Comparison of ENCODE assay signal across 7 mouse cellular contexts in genomic region chr1:179645980-179646268, GRCm38 (mm10). TPM values are rescaled to one million over a fixed set of nuclear protein-coding genes. Genes with fewer than 3 reads are reported as not detected.
DNase-seq lines count a peak whose midpoint lies in the region; ATAC-seq and TF ChIP-seq lines count a peak whose summit lies in the region.

No protein-coding gene starts in this region.

- H3K4me1 ChIP-seq in lung, postnatal 0 days (ENCODE audit: insufficient read depth, low read depth, low read length), result no peaks in the 10 kb centered on the region
- H3K4me1 ChIP-seq in forebrain, embryonic 12.5 days, result no peaks in the 10 kb centered on the region
- H3K4me1 ChIP-seq in limb, embryonic 13.5 days, result peaks cover 16% of the 10 kb centered on the region; the same call in 1 of the 2 replicates
- no peaks in the 10 kb centered on the region; the same call in 1 of the 2 replicates for H3K4me1 ChIP-seq in stomach, embryonic 16.5 days (ENCODE audit: control insufficient read depth, insufficient read depth, low read length)

- no peak overlapping the region for H3K9ac ChIP-seq in lung, postnatal 0 days (replicated peaks; ENCODE audit: low read depth)
- H3K9ac ChIP-seq in forebrain, embryonic 12.5 days, result no peak overlapping the region
- H3K9ac ChIP-seq in limb, embryonic 13.5 days, result no peak overlapping the region
- peak overlapping the region; percentile 61; the same call in 1 of the 2 replicates for H3K9ac ChIP-seq in stomach, embryonic 16.5 days (ENCODE audit: low read length)

- no peak for DNase-seq in lung, postnatal 0 days (ENCODE audit: low spot score)
- DNase-seq in lung, postnatal 14 days, result no peak
- no peak for DNase-seq in left cerebral cortex, postnatal 10 days (ENCODE audit: extremely low spot score in 1 of 2, low spot score in 2 of 2)
- no peak for DNase-seq in right cerebral cortex, postnatal 14 days

- 0 out of 2 replicates have a peak overlapping the region, but pooled peaks have one; percentile 32 for H3K4me2 ChIP-seq in lung, postnatal 0 days (replicated peaks; ENCODE audit: low read depth, low read length)
- peak overlapping the region; percentile 37 for H3K4me2 ChIP-seq in forebrain, embryonic 12.5 days
- peak overlapping the region; percentile 58 for H3K4me2 ChIP-seq in limb, embryonic 13.5 days (replicated peaks)
- peak overlapping the region; percentile 45 for H3K4me2 ChIP-seq in stomach, embryonic 16.5 days (ENCODE audit: low read depth, low read length)

- intact Hi-C loops in left cerebral cortex, postnatal 10 days (cut with DNase I), result loop anchor here (10.0 kb wide), 1 partner anchor 89 kb away; no protein-coding TSS in a partner anchor

- no peak; the same call in 1 of the 2 replicates for ATAC-seq in lung, postnatal 0 days
- peak; percentile 33; the same call in 1 of the 2 replicates for ATAC-seq in forebrain, embryonic 12.5 days (ENCODE audit: low FRiP score)
- 0 out of 2 replicates have a peak, but pooled peaks have one; percentile 19 for ATAC-seq in limb, embryonic 13.5 days (ENCODE audit: low FRiP score, low read depth)
- ATAC-seq in stomach, embryonic 16.5 days (ENCODE audit: insufficient read depth, low FRiP score), result no peak

- H3K27me3 ChIP-seq in lung, postnatal 0 days (replicated peaks; ENCODE audit: insufficient read depth, low read length), result no peaks in the 10 kb centered on the region
- H3K27me3 ChIP-seq in forebrain, embryonic 12.5 days, result no peaks in the 10 kb centered on the region
- H3K27me3 ChIP-seq in limb, embryonic 13.5 days, result no peaks in the 10 kb centered on the region
- no peaks in the 10 kb centered on the region for H3K27me3 ChIP-seq in stomach, embryonic 16.5 days (ENCODE audit: control insufficient read depth, insufficient read depth, low read length)

- TF ChIP-seq CTCF in lung, postnatal 0 days (IDR thresholded peaks at IDR 0.05), result no peak

- WGBS in lung, postnatal 0 days, result 24% methylated on average over 4 of the region's 4 CpGs
- 15% methylated on average over 4 of the region's 4 CpGs for WGBS in forebrain, embryonic 12.5 days
- WGBS in limb, embryonic 13.5 days, result 19% methylated on average over 4 of the region's 4 CpGs
- WGBS in stomach, embryonic 16.5 days, result 23% methylated on average over 4 of the region's 4 CpGs

- TF ChIP-seq EP300 in lung, postnatal 0 days (IDR thresholded peaks at IDR 0.05), result no peak

- no peaks in the 10 kb centered on the region for H3K9me3 ChIP-seq in lung, postnatal 0 days (ENCODE audit: low read length)
- no peaks in the 10 kb centered on the region for H3K9me3 ChIP-seq in forebrain, embryonic 12.5 days
- H3K9me3 ChIP-seq in limb, embryonic 13.5 days, result no peaks in the 10 kb centered on the region
- no peaks in the 10 kb centered on the region for H3K9me3 ChIP-seq in stomach, embryonic 16.5 days (replicated peaks; ENCODE audit: control insufficient read depth, low read length)

- H3K36me3 ChIP-seq in lung, postnatal 0 days (ENCODE audit: insufficient read depth, low read length), result no peaks in the 10 kb centered on the region
- no peaks in the 10 kb centered on the region for H3K36me3 ChIP-seq in forebrain, embryonic 12.5 days (replicated peaks)
- H3K36me3 ChIP-seq in limb, embryonic 13.5 days, result no peaks in the 10 kb centered on the region
- H3K36me3 ChIP-seq in stomach, embryonic 16.5 days (ENCODE audit: control insufficient read depth, insufficient read depth, low read length), result no peaks in the 10 kb centered on the region

- no peak overlapping the region for H3K27ac ChIP-seq in lung, postnatal 0 days (ENCODE audit: low read length)
- H3K27ac ChIP-seq in forebrain, embryonic 12.5 days, result no peak overlapping the region
- H3K27ac ChIP-seq in limb, embryonic 13.5 days, result no peak overlapping the region
- no peak overlapping the region for H3K27ac ChIP-seq in stomach, embryonic 16.5 days (ENCODE audit: low read length)

- no peak overlapping the region for H3K4me3 ChIP-seq in lung, postnatal 0 days (ENCODE audit: low read depth, low read length)
- no peak overlapping the region for H3K4me3 ChIP-seq in forebrain, embryonic 12.5 days (replicated peaks)
- peak overlapping the region; percentile 32 for H3K4me3 ChIP-seq in limb, embryonic 13.5 days
- peak overlapping the region; percentile 8; the same call in 1 of the 2 replicates for H3K4me3 ChIP-seq in stomach, embryonic 16.5 days (replicated peaks; ENCODE audit: low read length)

RNA-seq across cellular contexts. Expression of gene Sccpdh, which starts 22.1 kb away (rescaled TPM):
- 52.8 and 54.1 TPM in 2 replicates for polyA plus RNA-seq in lung, postnatal 0 days (2015; fragmentation: Nextera tagmentation; extraction: Ambion mirVana)
- 82.2 and 83.1 TPM in 2 replicates for polyA plus RNA-seq in forebrain, embryonic 12.5 days (2016; fragmentation: Nextera tagmentation; extraction: Ambion mirVana)
- polyA plus RNA-seq in limb, embryonic 13.5 days (2015; fragmentation: Nextera tagmentation; extraction: Ambion mirVana), result 86.9 and 88.0 TPM in 2 replicates
- 55.2 and 65.1 TPM in 2 replicates for polyA plus RNA-seq in stomach, embryonic 16.5 days (2015; fragmentation: Nextera tagmentation; extraction: Ambion mirVana)
- total RNA-seq in left cerebral cortex, postnatal 10 days (2021), result 10 to 100 TPM; 68.6 to 68.8 TPM

Comparison
In these comparisons a context has a peak if more than half of its experiments do, and no peak if none do; other contexts are left out.
1. ATAC-seq: peak in forebrain, embryonic 12.5 days (single experiment) and limb, embryonic 13.5 days (single experiment); none in lung, postnatal 0 days (single experiment) and stomach, embryonic 16.5 days (single experiment).
2. H3K4me3 ChIP-seq: peak in limb, embryonic 13.5 days (single experiment) and stomach, embryonic 16.5 days (single experiment); none in lung, postnatal 0 days (single experiment) and forebrain, embryonic 12.5 days (single experiment).
3. Peak in every context shown above with its lines, with median percentiles within 50 percentile points of each other: H3K4me2 ChIP-seq.